Mouse (Mus musculus) CD8-positive naive resting alpha-beta T cell, adult 2 months (primary cell): ENCODE measurements around the gene Nphp1.

Source experiments
- DNase-seq, 2 experiments: peaks; one replicate each; pipeline ENCODE4 v3.0.0; 2022; ENCODE audit warnings: low read depth in 2 of 2, low spot score in 2 of 2

The Nphp1 gene

GRCm38 (mm10) chr2:127749376-127749775 lies 39.3 kb downstream of the Nphp1 start:
- DNase-seq = no peak

- DNase-seq = no peak
Measured at GRCm38 (mm10) chr2:127748316-127748715, 40.4 kb downstream of the Nphp1 start.

- no peak for DNase-seq
Measured at GRCm38 (mm10) chr2:127742637-127743036, 46.1 kb downstream of the Nphp1 start.

- no peak for DNase-seq
Measured at GRCm38 (mm10) chr2:127740756-127741519, 47.8 kb downstream of the Nphp1 start.

GRCm38 (mm10) chr2:127737885-127738284 lies 50.8 kb downstream of the Nphp1 start:
- DNase-seq = no peak

- no peak for DNase-seq
Measured at GRCm38 (mm10) chr2:127736631-127737209, 52.0 kb downstream of the Nphp1 start.

GRCm38 (mm10) chr2:127735512-127736145 lies 53.1 kb downstream of the Nphp1 start:
- DNase-seq = no peak

GRCm38 (mm10) chr2:127734889-127735288 lies 53.8 kb downstream of the Nphp1 start:
- no peak for DNase-seq

GRCm38 (mm10) chr2:127730301-127730997 lies 58.2 kb downstream of the Nphp1 start:
- no peak for DNase-seq

- no peak for DNase-seq
Measured at GRCm38 (mm10) chr2:127729671-127730070, 59.0 kb downstream of the Nphp1 start, which contains the start of gene Mall. Gene Mall, minus strand, starts transcription at chr2:127729932.

- no peak for DNase-seq
Measured at GRCm38 (mm10) chr2:127728661-127729450, 59.8 kb downstream of the Nphp1 start.

GRCm38 (mm10) chr2:127728146-127728545 lies 60.6 kb downstream of the Nphp1 start:
- no peak for DNase-seq

GRCm38 (mm10) chr2:127723193-127723592 lies 65.5 kb downstream of the Nphp1 start:
- no peak for DNase-seq

- no peak for DNase-seq
Measured at GRCm38 (mm10) chr2:127722176-127722892, 66.4 kb downstream of the Nphp1 start.

- no peak for DNase-seq
Measured at GRCm38 (mm10) chr2:127718839-127719468, 69.7 kb downstream of the Nphp1 start.

GRCm38 (mm10) chr2:127714726-127715125 lies 74.0 kb downstream of the Nphp1 start:
- no peak for DNase-seq

GRCm38 (mm10) chr2:127708792-127709191 lies 79.9 kb downstream of the Nphp1 start:
- no peak for DNase-seq

- DNase-seq = no peak
Measured at GRCm38 (mm10) chr2:127708060-127708459, 80.6 kb downstream of the Nphp1 start.

GRCm38 (mm10) chr2:127705267-127705666 lies 83.4 kb downstream of the Nphp1 start:
- DNase-seq = no peak
